Mouse (Mus musculus) stomach, postnatal 0 days (tissue): ENCODE results near the gene Olfr556.

Experiments
- CTCF ChIP-seq: IDR thresholded peaks from 2 replicates; pipeline ENCODE4 v1.5.1; 2016; ENCODE audit warnings: antibody characterized with exemption, low read depth, mild to moderate bottlenecking, moderate library complexity
- EP300 ChIP-seq: optimal IDR thresholded peaks from 2 replicates; pipeline ENCODE3; 2016; ENCODE audit warnings: antibody characterized with exemption

- TF ChIP-seq CTCF (no peak), EP300 (no peak)
These were observed 26.6 kb upstream of the Olfr556 start, which contains the start of gene Olfr554 for GRCm38 (mm10) chr7:102638132-102638531.
